Mouse (Mus musculus): ENCODE measurements around the gene Hist1h4i. TPM values are rescaled to one million over a fixed set of nuclear protein-coding genes. Genes with fewer than 3 reads are reported as not detected.

The Hist1h4i gene
- polyA plus RNA-seq, 1 experiment from 2014 or later = 18.4 TPM

DNA sequence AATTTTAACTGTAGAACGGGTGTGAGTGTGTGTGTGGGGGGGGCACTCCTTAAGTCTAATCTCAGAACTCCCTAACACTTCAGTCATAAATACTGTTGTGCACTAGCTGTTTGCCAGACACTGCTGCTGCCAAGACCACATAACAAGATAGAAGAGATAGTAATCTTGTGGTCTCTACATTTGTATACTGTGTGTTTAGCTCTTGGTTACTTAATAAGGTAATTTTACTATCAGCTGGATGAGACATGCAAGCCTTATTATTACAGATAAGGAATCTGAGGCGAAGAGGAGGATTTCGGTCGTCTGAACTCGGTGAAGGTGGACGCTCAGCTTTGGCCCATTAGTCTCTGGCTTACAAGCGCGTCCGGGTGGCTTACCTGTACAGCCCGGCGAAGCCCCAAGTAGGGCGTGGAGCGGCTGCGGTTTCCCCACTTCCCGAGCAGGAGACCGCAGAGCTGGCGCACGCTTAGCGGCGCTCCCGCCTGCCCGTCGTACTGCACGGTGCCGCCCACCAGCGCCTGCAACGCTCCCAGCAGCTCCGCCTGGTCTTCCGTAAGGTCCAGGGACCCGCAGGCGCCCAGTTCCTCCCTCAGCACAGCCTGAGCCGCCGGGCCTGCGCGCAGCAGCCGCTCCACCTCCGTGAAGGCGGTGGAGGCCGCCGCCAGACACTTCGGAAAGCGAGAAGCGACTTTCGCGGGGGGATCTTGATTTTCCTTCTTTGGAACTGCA is 35.4 kb downstream of the Hist1h4i start:
- H3K4me3 ChIP-seq = peak overlapping the region; percentile 57
- ATAC-seq (ENCODE audit: insufficient number of reproducible peaks, low FRiP score, low TSS enrichment, low read depth) = peak; percentile 79
- peak overlapping the region; percentile 96 for H3K4me2 ChIP-seq
- no peaks in the 10 kb centered on the region for H3K9me3 ChIP-seq
- H3K36me3 ChIP-seq = no peaks in the 10 kb centered on the region
- H3K27ac ChIP-seq = no peak overlapping the region
- peaks cover 22% of the 10 kb centered on the region for H3K4me1 ChIP-seq
- 1% methylated on average over 45 of the region's 45 CpGs for WGBS
- peak overlapping the region; percentile 42; the same call in 1 of the 2 replicates for H3K9ac ChIP-seq
- H3K27me3 ChIP-seq = peaks cover 99% of the 10 kb centered on the region

DNA sequence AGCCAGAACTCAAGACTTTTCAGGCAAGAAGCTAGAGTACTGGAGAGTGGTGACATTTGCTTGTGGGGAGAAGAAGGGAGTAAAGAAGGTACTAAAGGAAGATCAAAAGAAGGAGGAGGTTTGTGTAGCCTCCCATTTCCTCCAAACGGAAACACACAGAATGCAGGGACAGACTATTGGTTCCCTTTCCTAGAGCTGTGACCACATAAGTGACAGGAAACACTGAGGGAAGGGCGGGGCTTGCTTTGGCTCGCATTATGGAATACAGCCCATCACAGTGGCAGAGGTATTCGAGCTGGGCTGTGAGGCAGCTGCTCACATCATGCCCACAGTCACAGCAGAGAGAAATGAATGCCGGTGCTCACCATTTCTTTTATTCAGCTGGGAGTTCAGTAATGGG is 39.3 kb downstream of the Hist1h4i start:
- no peak overlapping the region for H3K9ac ChIP-seq
- H3K27ac ChIP-seq = no peak overlapping the region
- no peak overlapping the region for H3K4me3 ChIP-seq
- no peaks in the 10 kb centered on the region for H3K36me3 ChIP-seq
- no peak for ATAC-seq (ENCODE audit: insufficient number of reproducible peaks, low FRiP score, low TSS enrichment, low read depth)
- peaks cover 23% of the 10 kb centered on the region for H3K4me1 ChIP-seq
- no peak overlapping the region for H3K4me2 ChIP-seq
- H3K9me3 ChIP-seq = no peaks in the 10 kb centered on the region
- 15% methylated on average over 5 of the region's 5 CpGs for WGBS
- peaks cover 100% of the 10 kb centered on the region for H3K27me3 ChIP-seq

DNA sequence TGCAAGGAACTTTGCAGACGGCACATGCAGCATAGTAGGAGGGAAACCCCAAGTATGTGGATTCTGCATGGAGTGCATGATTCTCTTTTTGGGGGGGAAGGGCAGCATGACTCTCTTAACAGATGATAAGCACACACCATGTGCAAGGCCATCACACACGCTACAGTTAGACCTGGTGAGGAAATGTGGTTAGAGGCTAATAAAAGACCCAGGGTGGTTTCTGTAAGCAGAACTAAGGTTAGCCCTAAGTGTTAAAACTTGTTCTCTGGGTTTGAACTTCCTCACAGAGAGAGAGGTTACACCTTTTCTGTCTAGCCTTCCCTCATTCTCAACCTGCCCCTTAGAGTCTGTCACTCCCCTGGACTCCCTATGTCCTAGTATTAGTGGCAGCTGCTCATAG is 39.8 kb downstream of the Hist1h4i start:
- H3K4me2 ChIP-seq = no peak overlapping the region
- no peak overlapping the region for H3K27ac ChIP-seq
- H3K27me3 ChIP-seq = peaks cover 100% of the 10 kb centered on the region
- no peak for ATAC-seq (ENCODE audit: insufficient number of reproducible peaks, low FRiP score, low TSS enrichment, low read depth)
- H3K4me1 ChIP-seq = peaks cover 22% of the 10 kb centered on the region
- no peak overlapping the region for H3K4me3 ChIP-seq
- H3K9ac ChIP-seq = no peak overlapping the region
- no peaks in the 10 kb centered on the region for H3K9me3 ChIP-seq
- 55% methylated on average over 2 of the region's 2 CpGs for WGBS
- no peaks in the 10 kb centered on the region for H3K36me3 ChIP-seq

DNA sequence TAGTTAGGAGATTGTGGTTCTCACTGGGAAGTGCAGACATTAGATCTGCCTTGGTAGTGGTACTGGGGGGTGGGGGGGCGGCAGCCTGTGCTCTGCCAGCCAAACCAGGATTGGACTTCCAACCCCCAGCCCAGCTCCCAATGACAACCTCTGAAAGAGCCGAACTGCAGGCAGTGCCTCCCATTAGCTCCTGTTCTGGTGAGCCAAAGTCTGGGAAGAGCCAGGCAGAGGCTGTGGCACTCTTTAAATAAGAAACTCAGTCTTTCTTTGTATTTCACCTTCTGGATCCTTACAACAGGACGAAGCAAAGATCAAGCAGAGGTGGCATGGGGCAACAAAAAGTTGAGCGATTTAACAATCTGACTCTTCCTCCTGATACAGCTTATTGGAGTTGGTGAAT is 42.0 kb downstream of the Hist1h4i start:
- no peaks in the 10 kb centered on the region for H3K9me3 ChIP-seq
- peaks cover 96% of the 10 kb centered on the region for H3K27me3 ChIP-seq
- H3K4me3 ChIP-seq = no peak overlapping the region
- H3K36me3 ChIP-seq = no peaks in the 10 kb centered on the region
- peaks cover 17% of the 10 kb centered on the region; the same call in 1 of the 2 replicates for H3K4me1 ChIP-seq
- no peak overlapping the region for H3K27ac ChIP-seq
- 42% methylated on average over 4 of the region's 4 CpGs for WGBS
- no peak for ATAC-seq (ENCODE audit: insufficient number of reproducible peaks, low FRiP score, low TSS enrichment, low read depth)
- no peak overlapping the region for H3K4me2 ChIP-seq
- H3K9ac ChIP-seq = no peak overlapping the region

DNA sequence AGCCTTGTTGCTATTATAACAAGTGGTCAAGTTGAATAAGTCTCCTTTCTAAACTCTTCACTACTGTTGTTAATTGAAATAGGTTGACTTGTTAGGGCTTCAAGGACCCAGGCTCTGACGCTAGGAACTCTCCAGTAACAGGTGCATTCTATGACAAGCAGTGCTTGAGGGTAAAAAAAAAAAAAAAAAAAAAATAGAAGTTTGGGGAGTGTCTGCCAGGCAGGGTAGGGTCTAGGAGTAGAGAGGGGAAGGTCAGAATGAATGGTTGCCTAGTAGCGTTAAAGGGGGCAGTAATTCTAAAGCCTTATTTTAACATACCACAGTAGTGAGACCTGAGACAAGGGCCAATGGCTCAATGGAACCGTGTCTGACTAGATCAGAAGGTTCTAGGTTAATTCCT is 42.8 kb downstream of the Hist1h4i start:
- ATAC-seq (ENCODE audit: insufficient number of reproducible peaks, low FRiP score, low TSS enrichment, low read depth) = no peak
- Histone ChIP-seq H3K27ac (no peak overlapping the region), H3K4me3 (no peak overlapping the region), H3K4me1 (peaks cover 17% of the 10 kb centered on the region; the same call in 1 of the 2 replicates), H3K9ac (no peak overlapping the region), H3K36me3 (no peaks in the 10 kb centered on the region), H3K9me3 (no peaks in the 10 kb centered on the region), H3K4me2 (no peak overlapping the region), H3K27me3 (peaks cover 93% of the 10 kb centered on the region)
- 21% methylated on average over 3 of the region's 3 CpGs for WGBS

DNA sequence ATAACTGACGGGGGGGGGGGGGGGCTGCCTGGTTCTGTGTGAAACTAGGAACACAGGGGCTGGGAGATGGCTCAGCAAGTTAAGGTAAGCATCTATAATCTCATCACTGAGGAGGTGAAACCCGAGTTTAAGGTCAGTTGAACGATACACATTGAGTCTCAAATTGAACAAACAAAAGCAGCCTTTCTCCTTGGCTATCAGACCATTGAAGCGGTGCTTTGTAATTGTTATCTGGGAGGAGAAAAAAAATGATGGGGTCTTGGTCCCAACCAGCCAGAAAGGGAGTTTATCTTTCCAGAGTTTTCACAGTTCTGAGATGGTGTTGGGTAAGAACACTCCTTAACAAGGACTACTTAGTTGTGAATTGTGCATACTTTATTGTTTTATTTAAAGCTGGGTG is 43.3 kb downstream of the Hist1h4i start:
- Histone ChIP-seq H3K36me3 (no peaks in the 10 kb centered on the region), H3K27ac (no peak overlapping the region), H3K4me1 (peaks cover 17% of the 10 kb centered on the region; the same call in 1 of the 2 replicates), H3K4me3 (no peak overlapping the region), H3K9me3 (no peaks in the 10 kb centered on the region), H3K9ac (no peak overlapping the region), H3K4me2 (no peak overlapping the region), H3K27me3 (peaks cover 90% of the 10 kb centered on the region)
- 13% methylated on average over 4 of the region's 4 CpGs for WGBS
- no peak for ATAC-seq (ENCODE audit: insufficient number of reproducible peaks, low FRiP score, low TSS enrichment, low read depth)

DNA sequence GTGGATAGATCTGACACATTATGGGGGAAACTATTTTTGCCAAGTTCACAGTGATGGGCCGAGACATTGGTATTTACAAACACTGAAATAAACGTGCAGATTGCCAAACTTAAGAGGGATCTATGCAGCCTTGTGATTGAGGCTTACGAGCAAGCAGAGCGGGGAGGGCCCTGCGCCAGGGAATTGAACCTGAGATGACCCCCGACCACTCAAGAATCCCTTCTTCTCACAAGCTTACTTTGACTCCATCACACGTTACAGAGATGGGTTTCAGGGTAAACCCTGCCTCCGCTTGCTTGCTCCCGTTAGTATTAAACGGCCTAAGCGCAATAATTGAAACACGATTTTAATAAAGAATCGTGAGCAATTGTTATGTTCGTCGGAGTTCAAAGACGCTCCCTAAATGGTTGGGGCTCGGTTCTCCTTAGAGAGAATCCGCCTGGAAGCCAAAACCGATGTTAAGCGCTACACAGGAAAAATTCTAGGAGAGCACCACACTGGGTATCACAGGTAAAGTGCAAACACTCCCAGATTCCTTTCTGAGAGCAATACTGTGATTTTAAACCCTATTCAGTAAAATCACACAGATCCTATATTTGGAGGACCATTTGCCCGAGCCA is 43.9 kb downstream of the Hist1h4i start:
- Histone ChIP-seq H3K27ac (no peak overlapping the region), H3K4me2 (peak overlapping the region; percentile 32), H3K27me3 (peaks cover 86% of the 10 kb centered on the region), H3K9ac (no peak overlapping the region), H3K4me1 (peaks cover 17% of the 10 kb centered on the region; the same call in 1 of the 2 replicates), H3K36me3 (no peaks in the 10 kb centered on the region), H3K4me3 (peak overlapping the region; percentile 13; the same call in 1 of the 2 replicates), H3K9me3 (no peaks in the 10 kb centered on the region)
- WGBS = 4% methylated on average over 21 of the region's 21 CpGs
- no peak for ATAC-seq (ENCODE audit: insufficient number of reproducible peaks, low FRiP score, low TSS enrichment, low read depth)

DNA sequence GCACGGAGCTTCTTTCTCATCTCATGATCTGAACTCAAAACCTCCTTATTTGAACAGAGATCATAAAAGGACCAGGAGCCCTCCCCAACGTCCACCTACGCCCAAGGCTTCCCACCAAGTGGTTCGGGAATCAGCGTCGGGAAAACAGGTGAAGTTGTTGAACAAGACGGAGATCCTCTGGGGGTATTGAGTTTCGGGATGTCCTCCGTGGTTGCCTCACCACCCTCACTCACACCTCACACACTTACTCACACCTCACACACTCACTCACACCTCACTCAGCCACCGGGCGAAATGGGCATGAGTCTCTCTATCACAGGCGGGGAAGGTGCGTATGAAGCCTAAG is 44.3 kb downstream of the Hist1h4i start:
- WGBS = under 1% methylated on average over 13 of the region's 13 CpGs
- H3K9me3 ChIP-seq = no peaks in the 10 kb centered on the region
- H3K9ac ChIP-seq = no peak overlapping the region
- no peak overlapping the region for H3K27ac ChIP-seq
- peak overlapping the region; percentile 13; the same call in 1 of the 2 replicates for H3K4me3 ChIP-seq
- no peak for ATAC-seq (ENCODE audit: insufficient number of reproducible peaks, low FRiP score, low TSS enrichment, low read depth)
- H3K4me1 ChIP-seq = peaks cover 15% of the 10 kb centered on the region; the same call in 1 of the 2 replicates
- H3K4me2 ChIP-seq = peak overlapping the region; percentile 32
- peaks cover 81% of the 10 kb centered on the region for H3K27me3 ChIP-seq
- H3K36me3 ChIP-seq = no peaks in the 10 kb centered on the region

DNA sequence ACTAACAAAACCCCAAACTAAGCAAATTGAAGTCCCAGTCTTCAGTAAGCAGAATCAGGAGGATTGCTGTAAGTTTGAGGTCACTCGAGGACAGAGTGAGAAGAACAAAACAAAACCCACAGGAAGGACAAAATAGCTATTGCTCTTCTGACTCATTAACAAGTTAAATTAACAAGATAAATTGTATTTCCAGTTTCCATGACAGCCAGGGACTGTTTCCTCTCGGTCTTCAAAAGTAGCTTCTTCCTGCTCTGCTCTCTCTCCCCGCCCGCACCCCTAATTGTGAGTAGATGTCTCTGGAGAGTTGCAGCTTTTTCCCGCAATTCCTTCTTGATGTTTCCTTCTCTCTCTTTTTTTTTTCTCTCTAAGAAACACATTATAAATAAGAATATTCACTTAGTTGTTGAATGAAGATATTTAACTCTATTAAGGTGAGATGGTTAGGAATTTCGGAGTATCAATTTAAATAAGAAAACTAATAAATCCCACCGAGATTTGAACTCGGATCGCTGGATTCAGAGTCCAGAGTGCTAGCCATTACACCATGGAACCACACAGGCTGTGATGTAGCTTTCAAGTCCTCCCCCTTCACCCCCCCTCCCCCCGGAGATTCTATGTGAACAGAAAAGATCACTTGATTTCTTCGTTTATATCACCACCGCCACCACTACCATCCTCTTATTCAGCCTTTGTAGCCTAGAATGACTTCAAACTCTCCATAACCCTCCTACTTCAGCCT is 44.9 kb downstream of the Hist1h4i start:
- Histone ChIP-seq H3K4me3 (peak overlapping the region; percentile 33), H3K4me1 (peaks cover 14% of the 10 kb centered on the region; the same call in 1 of the 2 replicates), H3K36me3 (no peaks in the 10 kb centered on the region), H3K27me3 (peaks cover 76% of the 10 kb centered on the region), H3K9ac (no peak overlapping the region), H3K9me3 (no peaks in the 10 kb centered on the region), H3K27ac (no peak overlapping the region), H3K4me2 (peak overlapping the region; percentile 44)
- no peak for ATAC-seq (ENCODE audit: insufficient number of reproducible peaks, low FRiP score, low TSS enrichment, low read depth)
- WGBS = 3% methylated on average over 12 of the region's 12 CpGs

DNA sequence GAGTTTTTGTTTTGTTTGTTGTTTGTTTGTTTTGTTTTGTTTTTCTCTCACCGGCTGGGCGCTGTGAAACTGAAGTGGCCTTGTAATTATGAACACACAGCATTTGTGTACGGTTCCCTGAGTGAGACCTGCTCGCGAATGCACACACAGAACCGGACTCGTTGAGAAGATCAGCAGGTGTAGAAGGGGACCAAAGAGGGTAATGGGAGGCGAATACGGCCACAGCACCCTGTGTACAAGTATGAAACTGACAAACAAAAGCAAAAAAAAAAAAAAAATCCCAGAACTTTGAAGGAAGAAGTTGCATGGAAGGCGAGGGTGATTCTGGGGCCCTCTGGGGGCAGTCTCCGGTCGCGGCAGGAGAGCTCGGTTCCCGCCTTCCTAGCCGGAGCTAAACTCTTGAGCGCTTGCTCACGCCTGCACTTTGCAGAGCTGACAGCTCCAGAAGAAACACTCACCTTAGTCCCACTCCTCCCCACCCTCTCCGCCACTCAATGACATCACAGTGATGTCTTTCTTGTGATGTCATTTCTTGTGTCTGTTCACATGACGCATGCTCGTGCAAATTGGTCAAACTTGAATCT is 45.7 kb downstream of the Hist1h4i start:
- Histone ChIP-seq H3K27ac (no peak overlapping the region), H3K9me3 (no peaks in the 10 kb centered on the region), H3K9ac (no peak overlapping the region), H3K4me3 (peak overlapping the region; percentile 33), H3K36me3 (no peaks in the 10 kb centered on the region), H3K27me3 (peaks cover 67% of the 10 kb centered on the region), H3K4me1 (peaks cover 14% of the 10 kb centered on the region; the same call in 1 of the 2 replicates), H3K4me2 (peak overlapping the region; percentile 44)
- no peak for ATAC-seq (ENCODE audit: insufficient number of reproducible peaks, low FRiP score, low TSS enrichment, low read depth)
- under 1% methylated on average over 21 of the region's 21 CpGs for WGBS

DNA sequence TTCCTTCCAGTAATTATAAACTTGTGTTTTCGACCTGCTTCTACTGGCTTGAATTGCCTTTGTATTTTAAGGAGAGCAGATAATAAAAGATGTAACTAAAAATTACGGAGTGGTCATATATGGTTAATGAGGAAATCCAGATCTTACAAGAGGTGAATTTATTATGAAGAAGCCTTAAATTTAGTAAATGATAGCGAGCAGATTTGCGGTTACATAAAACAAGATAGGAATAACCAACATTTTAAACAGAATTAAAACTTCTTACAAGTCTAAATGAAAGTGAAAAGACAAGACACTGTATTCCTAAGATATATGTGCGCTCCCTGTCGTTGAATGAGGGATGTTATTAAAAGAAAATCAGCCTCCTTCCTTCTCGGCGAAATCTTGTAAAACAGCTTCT is 46.3 kb downstream of the Hist1h4i start:
- peak overlapping the region; percentile 33 for H3K4me3 ChIP-seq
- H3K9me3 ChIP-seq = no peaks in the 10 kb centered on the region
- peak overlapping the region; percentile 44 for H3K4me2 ChIP-seq
- no peak overlapping the region for H3K9ac ChIP-seq
- no peak for ATAC-seq (ENCODE audit: insufficient number of reproducible peaks, low FRiP score, low TSS enrichment, low read depth)
- WGBS = 4% methylated on average over 8 of the region's 8 CpGs
- H3K36me3 ChIP-seq = no peaks in the 10 kb centered on the region
- peaks cover 62% of the 10 kb centered on the region for H3K27me3 ChIP-seq
- no peak overlapping the region for H3K27ac ChIP-seq
- H3K4me1 ChIP-seq = peaks cover 14% of the 10 kb centered on the region; the same call in 1 of the 2 replicates
